ENCODE assay signal across 8 mouse cellular contexts in genomic region chr5:108758396-108758795, GRCm38 (mm10). TPM values are rescaled to one million over a fixed set of nuclear protein-coding genes. Genes with fewer than 3 reads are reported as not detected.
DNase-seq lines count a peak whose midpoint lies in the region; ATAC-seq lines count a peak whose summit lies in the region.

No protein-coding gene starts in this region.

- peak; percentile 80 for ATAC-seq in megakaryocyte-erythroid progenitor cell, adult 5-6 weeks (replicated peaks; ENCODE audit: low FRiP score, low TSS enrichment, poor library complexity, severe bottlenecking)
- no peak for ATAC-seq in activated CD4-positive, CD25-positive, alpha-beta regulatory T cell, adult 4 months

- peak; percentile 10 to 61 for DNase-seq in adrenal gland, adult (ENCODE audit: inconsistent age in 2 of 2, low spot score in 1 of 2)
- DNase-seq in adrenal gland, postnatal 4 days (ENCODE audit: low spot score in 2 of 2): no peak
- peak; percentile 48 for DNase-seq in testis, postnatal 10 days (ENCODE audit: low spot score)
- DNase-seq in testis, postnatal 14 days (ENCODE audit: low spot score): no peak
- peak; percentile 5 to 65 for DNase-seq in frontal cortex, adult 2 months (ENCODE audit: extremely low spot score in 1 of 2, low spot score in 1 of 2)
- DNase-seq in layer of hippocampus, postnatal 10 days (ENCODE audit: low spot score in 2 of 2): peak; percentile 23 to 35

RNA-seq across cellular contexts. Expression of gene Rnf212, which starts 16.4 kb away (rescaled TPM):
- total RNA-seq in adrenal gland, postnatal 4 days (2021): not detected
- polyA plus RNA-seq in frontal cortex, adult 2 months (2012; rRNA removed): not detected in 2 replicates
- total RNA-seq in layer of hippocampus, postnatal 10 days (2021): not detected
- not detected in 2 replicates for total RNA-seq in megakaryocyte-erythroid progenitor cell, adult 5-6 weeks (2014; fragmentation: Nextera tagmentation)
- total RNA-seq in megakaryocyte-erythroid progenitor cell, adult 5-6 weeks (2017): not detected in 2 replicates
- not detected for polyA plus RNA-seq in activated CD4-positive, CD25-positive, alpha-beta regulatory T cell, adult 4 months (2017; shearing (Covaris generic))

RNA-seq across cellular contexts. Expression of gene Tmed11, which starts 36.8 kb away (rescaled TPM):
- total RNA-seq in adrenal gland, postnatal 4 days (2021): 1 to 10 TPM in 1 of 2 experiments, not detected in 1; 4.0 TPM
- polyA plus RNA-seq in frontal cortex, adult 2 months (2012; rRNA removed): not detected in 2 replicates
- total RNA-seq in layer of hippocampus, postnatal 10 days (2021): not detected
- total RNA-seq in megakaryocyte-erythroid progenitor cell, adult 5-6 weeks (2014; fragmentation: Nextera tagmentation): not detected in 2 replicates
- total RNA-seq in megakaryocyte-erythroid progenitor cell, adult 5-6 weeks (2017): not detected in 2 replicates
- not detected for polyA plus RNA-seq in activated CD4-positive, CD25-positive, alpha-beta regulatory T cell, adult 4 months (2017; shearing (Covaris generic))

RNA-seq across cellular contexts. Expression of gene Vmn2r8, which starts 50.3 kb away (rescaled TPM):
- not detected for total RNA-seq in adrenal gland, postnatal 4 days (2021)
- polyA plus RNA-seq in frontal cortex, adult 2 months (2012; rRNA removed): not detected in 2 replicates
- not detected for total RNA-seq in layer of hippocampus, postnatal 10 days (2021)
- not detected in 2 replicates for total RNA-seq in megakaryocyte-erythroid progenitor cell, adult 5-6 weeks (2014; fragmentation: Nextera tagmentation)
- total RNA-seq in megakaryocyte-erythroid progenitor cell, adult 5-6 weeks (2017): not detected in 2 replicates
- not detected for polyA plus RNA-seq in activated CD4-positive, CD25-positive, alpha-beta regulatory T cell, adult 4 months (2017; shearing (Covaris generic))

Comparison
In these comparisons a context has a peak if more than half of its experiments do, and no peak if none do; other contexts are left out.
1. DNase-seq: peak in adrenal gland, adult (2 of 2), testis, postnatal 10 days (single experiment), frontal cortex, adult 2 months (2 of 2) and layer of hippocampus, postnatal 10 days (2 of 2); none in adrenal gland, postnatal 4 days (0 of 2) and testis, postnatal 14 days (single experiment).